Mouse (Mus musculus) kidney, embryonic 16.5 days (tissue): ENCODE results near the gene Abcb6. TPM values are rescaled to one million over a fixed set of nuclear protein-coding genes. Genes with fewer than 3 reads are reported as not detected.

Experiments used
- ATAC-seq: fragments of 200-750 bp; cut with Nextera tagmentation; 2 replicates; pipeline ENCODE4 v1.8.0; 2017; ENCODE audit warnings: moderate TSS enrichment; ENCODE audit not compliant: low FRiP score, low TSS enrichment
- H3K27ac ChIP-seq: fragments of 300-500 bp; sonication (generic); 2 replicates; pipeline ENCODE4 v1.5.1; 2014; ENCODE audit warnings: low read length
- H3K27me3 ChIP-seq: fragments of 300-500 bp; sonication (generic); 2 replicates; pipeline ENCODE4 v1.6.1; 2014; ENCODE audit warnings: low read length, control low read depth, mixed read lengths; ENCODE audit not compliant: insufficient read depth
- H3K36me3 ChIP-seq: fragments of 300-500 bp; sonication (generic); 2 replicates; pipeline ENCODE4 v1.6.1; 2014; ENCODE audit warnings: low read length, control low read depth, mixed read lengths; ENCODE audit not compliant: insufficient read depth
- H3K4me1 ChIP-seq: fragments of 300-500 bp; sonication (generic); 2 replicates; pipeline ENCODE4 v1.6.1; 2014; ENCODE audit warnings: low read length, control low read depth, mixed read lengths; ENCODE audit not compliant: insufficient read depth
- H3K4me2 ChIP-seq: fragments of 300-500 bp; sonication (generic); replicated peaks from 2 replicates; pipeline ENCODE4 v1.6.1; 2014; ENCODE audit warnings: low read depth, low read length
- H3K4me3 ChIP-seq: fragments of 300-500 bp; sonication (generic); 2 replicates; pipeline ENCODE4 v1.5.1; 2014; ENCODE audit warnings: mild to moderate bottlenecking, low read length
- H3K9ac ChIP-seq: fragments of 300-500 bp; sonication (generic); replicated peaks from 2 replicates; pipeline ENCODE4 v1.6.1; 2014; ENCODE audit warnings: low read length
- H3K9me3 ChIP-seq: fragments of 300-500 bp; sonication (generic); 2 replicates; pipeline ENCODE4 v1.6.1; 2016; ENCODE audit warnings: low read length, control low read depth
- WGBS: fragments of 180-500 bp; shearing (Covaris S2); extraction: QIAGEN DNeasy Blood & Tissue Kit; methylation state at CpG from one replicate; pipeline ENCODE4 v1.1.7; 2014; 5-methylcytosine and 5-hydroxymethylcytosine counted together
- polyA plus RNA-seq: library from polyadenylated mRNA; unstranded; fragments of >200 nt; fragmentation: Nextera tagmentation; extraction: Ambion mirVana; gene quantifications from 2 replicates; pipeline ENCODE4 v1.2.1, GENCODE M21; 2015

Gene Abcb6
- 36.4 and 37.2 TPM in 2 replicates for polyA plus RNA-seq

GRCm38 (mm10) chr1:75180105-75180590 is at the start of gene Abcb6:
Abcb6 (minus strand) TSS chr1:75180392.
- H3K4me2 ChIP-seq, result peak within 1 kb of the TSS; percentile 98
- peak within 1 kb of the TSS; percentile 78 for H3K9ac ChIP-seq
- peak; percentile 92 for ATAC-seq
- H3K27me3 ChIP-seq, result no peaks in the 10 kb centered on the region
- H3K4me1 ChIP-seq, result peaks cover 8% of the 10 kb centered on the region
- peaks cover 38% of the 10 kb centered on the region for H3K36me3 ChIP-seq
- under 1% methylated on average over 31 of the region's 31 CpGs for WGBS
- H3K27ac ChIP-seq, result peak within 1 kb of the TSS; percentile 28; the same call in 1 of the 2 replicates
- H3K9me3 ChIP-seq, result no peaks in the 10 kb centered on the region
- peak within 1 kb of the TSS; percentile 66 for H3K4me3 ChIP-seq

GRCm38 (mm10) chr1:75229158-75229557 is 49.0 kb upstream of the Abcb6 start:
- Histone ChIP-seq H3K4me3 (no peak overlapping the region), H3K36me3 (no peaks in the 10 kb centered on the region), H3K4me1 (no peaks in the 10 kb centered on the region), H3K9me3 (no peaks in the 10 kb centered on the region), H3K4me2 (no peak overlapping the region), H3K27me3 (no peaks in the 10 kb centered on the region), H3K9ac (no peak overlapping the region), H3K27ac (no peak overlapping the region)
- no peak for ATAC-seq
- WGBS, result 74% methylated on average over 4 of the region's 4 CpGs

GRCm38 (mm10) chr1:75227653-75228052 is 47.5 kb upstream of the Abcb6 start:
- no peaks in the 10 kb centered on the region for H3K9me3 ChIP-seq
- H3K36me3 ChIP-seq, result no peaks in the 10 kb centered on the region
- H3K4me1 ChIP-seq, result no peaks in the 10 kb centered on the region
- no peak overlapping the region for H3K27ac ChIP-seq
- WGBS, result 85% methylated on average over 1 of the region's 1 CpGs
- no peak overlapping the region for H3K9ac ChIP-seq
- no peak overlapping the region for H3K4me2 ChIP-seq
- no peak for ATAC-seq
- no peaks in the 10 kb centered on the region for H3K27me3 ChIP-seq
- no peak overlapping the region for H3K4me3 ChIP-seq

GRCm38 (mm10) chr1:75226138-75226537 is 45.9 kb upstream of the Abcb6 start:
- no peak overlapping the region for H3K4me3 ChIP-seq
- H3K4me1 ChIP-seq, result no peaks in the 10 kb centered on the region
- H3K36me3 ChIP-seq, result no peaks in the 10 kb centered on the region

GRCm38 (mm10) chr1:75225473-75225872 is 45.3 kb upstream of the Abcb6 start:
- Histone ChIP-seq H3K4me1 (no peaks in the 10 kb centered on the region), H3K9me3 (no peaks in the 10 kb centered on the region), H3K9ac (no peak overlapping the region), H3K27ac (no peak overlapping the region), H3K36me3 (no peaks in the 10 kb centered on the region), H3K4me2 (no peak overlapping the region), H3K27me3 (peaks cover 11% of the 10 kb centered on the region), H3K4me3 (no peak overlapping the region)
- WGBS, result 80% methylated on average over 3 of the region's 3 CpGs
- no peak for ATAC-seq

More at GRCm38 (mm10) chr1:75226138-75226537, 45.9 kb upstream of the Abcb6 start:
- ATAC-seq, result no peak
- H3K27me3 ChIP-seq, result peaks cover 4% of the 10 kb centered on the region
- no peaks in the 10 kb centered on the region for H3K9me3 ChIP-seq
- 46% methylated on average over 2 of the region's 2 CpGs for WGBS
- H3K4me2 ChIP-seq, result no peak overlapping the region
- H3K27ac ChIP-seq, result no peak overlapping the region
- no peak overlapping the region for H3K9ac ChIP-seq

GRCm38 (mm10) chr1:75223532-75223931 is 43.3 kb upstream of the Abcb6 start:
- Histone ChIP-seq H3K4me2 (no peak overlapping the region), H3K4me1 (peaks cover 7% of the 10 kb centered on the region; the same call in 1 of the 2 replicates), H3K27me3 (peaks cover 22% of the 10 kb centered on the region), H3K9me3 (no peaks in the 10 kb centered on the region), H3K27ac (no peak overlapping the region), H3K9ac (no peak overlapping the region), H3K36me3 (no peaks in the 10 kb centered on the region), H3K4me3 (no peak overlapping the region)
- no peak for ATAC-seq
- 59% methylated on average over 6 of the region's 6 CpGs for WGBS

GRCm38 (mm10) chr1:75222926-75223325 is 42.7 kb upstream of the Abcb6 start:
- Histone ChIP-seq H3K9ac (no peak overlapping the region), H3K4me1 (peaks cover 11% of the 10 kb centered on the region; the same call in 1 of the 2 replicates), H3K27me3 (peaks cover 28% of the 10 kb centered on the region), H3K36me3 (no peaks in the 10 kb centered on the region), H3K9me3 (no peaks in the 10 kb centered on the region), H3K4me2 (no peak overlapping the region), H3K27ac (no peak overlapping the region), H3K4me3 (no peak overlapping the region)
- ATAC-seq, result no peak
- WGBS, result 75% methylated on average over 6 of the region's 6 CpGs

GRCm38 (mm10) chr1:75221538-75221937 is 41.3 kb upstream of the Abcb6 start:
- peaks cover 33% of the 10 kb centered on the region for H3K27me3 ChIP-seq

GRCm38 (mm10) chr1:75219531-75219930 is 39.3 kb upstream of the Abcb6 start, which contains the start of gene Tuba4a:
Tuba4a (minus strand) TSS chr1:75219865.
- H3K36me3 ChIP-seq, result peaks cover 10% of the 10 kb centered on the region; the same call in 1 of the 2 replicates
- no peaks in the 10 kb centered on the region for H3K9me3 ChIP-seq
- H3K27me3 ChIP-seq, result peaks cover 33% of the 10 kb centered on the region
- no peak within 1 kb of the TSS; the same call in 1 of the 2 replicates for H3K27ac ChIP-seq
- H3K4me2 ChIP-seq, result peak within 1 kb of the TSS; percentile 99
- peak within 1 kb of the TSS; percentile 54 for H3K4me3 ChIP-seq
- H3K4me1 ChIP-seq, result peaks cover 14% of the 10 kb centered on the region
- H3K9ac ChIP-seq, result peak within 1 kb of the TSS; percentile 68
- peak; percentile 67 for ATAC-seq
- WGBS, result under 1% methylated on average over 34 of the region's 34 CpGs

More at GRCm38 (mm10) chr1:75221538-75221937, 41.3 kb upstream of the Abcb6 start:
- no peaks in the 10 kb centered on the region for H3K36me3 ChIP-seq
- no peak overlapping the region for H3K4me2 ChIP-seq
- no peak overlapping the region for H3K4me3 ChIP-seq
- no peak for ATAC-seq
- no peaks in the 10 kb centered on the region for H3K9me3 ChIP-seq
- no peak overlapping the region for H3K27ac ChIP-seq
- 78% methylated on average over 3 of the region's 3 CpGs for WGBS
- peaks cover 11% of the 10 kb centered on the region; the same call in 1 of the 2 replicates for H3K4me1 ChIP-seq
- H3K9ac ChIP-seq, result no peak overlapping the region

GRCm38 (mm10) chr1:75219078-75219477 is 38.9 kb upstream of the Abcb6 start:
- H3K4me2 ChIP-seq, result peak overlapping the region; percentile 99
- ATAC-seq, result peak; percentile 85
- peaks cover 16% of the 10 kb centered on the region for H3K4me1 ChIP-seq
- no peaks in the 10 kb centered on the region for H3K9me3 ChIP-seq
- H3K27ac ChIP-seq, result no peak overlapping the region
- H3K36me3 ChIP-seq, result peaks cover 13% of the 10 kb centered on the region
- under 1% methylated on average over 24 of the region's 24 CpGs for WGBS
- H3K4me3 ChIP-seq, result peak overlapping the region; percentile 54
- H3K27me3 ChIP-seq, result peaks cover 33% of the 10 kb centered on the region
- H3K9ac ChIP-seq, result peak overlapping the region; percentile 68
